ENCODE assay signal across 28 mouse cellular contexts in the genomic region with DNA sequence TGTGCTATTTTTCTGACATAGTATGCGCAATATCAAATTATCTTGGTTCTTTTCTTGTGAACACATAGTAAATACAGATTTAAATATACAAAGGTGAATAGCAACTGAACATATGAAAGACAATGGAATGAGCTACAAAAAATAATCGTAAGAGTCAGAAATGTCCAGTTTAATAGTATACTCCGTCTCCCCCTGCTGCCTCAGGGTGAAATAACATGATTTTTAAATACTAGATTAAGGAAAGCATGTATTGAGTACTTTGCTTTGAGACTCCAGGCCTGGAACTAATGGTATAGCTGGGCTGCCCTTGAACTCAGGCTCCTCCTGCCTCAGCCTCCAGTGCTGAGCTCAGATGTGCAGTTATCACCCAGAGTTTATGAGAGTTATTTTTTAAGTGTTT. TPM values are rescaled to one million over a fixed set of nuclear protein-coding genes. Genes with fewer than 3 reads are reported as not detected.
DNase-seq lines count a peak whose midpoint lies in the region; ATAC-seq and TF ChIP-seq lines count a peak whose summit lies in the region.
"Had no signal": no experiment of that assay in that cellular context is flagged by ENCODE, and none has a peak within 500 bp of the region (broad histone marks: within the 10 kb centered on the region; RNA-seq: fewer than 3 reads in every experiment).

No protein-coding gene starts in this region.

- no peak for DNase-seq in layer of hippocampus, adult 2 months (ENCODE audit: low spot score in 2 of 2)
- no peak for DNase-seq in layer of hippocampus, postnatal 25 days (ENCODE audit: extremely low spot score in 1 of 2, low spot score in 1 of 2)
- peak; percentile 3 for DNase-seq in retina, embryonic 14.5 days (ENCODE audit: low spot score)
- DNase-seq in retina, postnatal 1 day = no peak
- peak; percentile 51 for DNase-seq in NIH3T3 (ENCODE audit: low read depth)
- DNase-seq in stomach, postnatal 0 days (ENCODE audit: low spot score) = no peak
- no peak for DNase-seq in frontal cortex, postnatal 10 days (ENCODE audit: low spot score in 2 of 2)
- DNase-seq: adrenal gland, postnatal 10 days; cerebellum, adult 8-10 months; heart, postnatal 10 days; kidney, adult 8-10 months; kidney, postnatal 14 days; layer of hippocampus, postnatal 36 days; liver, embryonic 13.5 days; thymus, postnatal 25 days had no signal

- H3K27me3 ChIP-seq in stomach, postnatal 0 days (ENCODE audit: control insufficient read depth, insufficient read depth, low read length) = no peaks in the 10 kb centered on the region
- H3K27me3 ChIP-seq in liver, embryonic 12.5 days (replicated peaks) = no peaks in the 10 kb centered on the region
- H3K27me3 ChIP-seq: limb, embryonic 13.5 days; liver, embryonic 13.5 days; lung, embryonic 15.5 days; midbrain, embryonic 12.5 days; neural tube, embryonic 12.5 days had no signal

- no peak overlapping the region for H3K4me2 ChIP-seq in stomach, postnatal 0 days (replicated peaks; ENCODE audit: low read depth)
- no peak overlapping the region for H3K4me2 ChIP-seq in liver, embryonic 12.5 days
- H3K4me2 ChIP-seq: heart, embryonic 11.5 days; limb, embryonic 13.5 days; liver, embryonic 13.5 days; lung, embryonic 15.5 days; midbrain, embryonic 12.5 days; neural tube, embryonic 12.5 days had no signal

- H3K9ac ChIP-seq in stomach, postnatal 0 days (ENCODE audit: low read length) = no peak overlapping the region
- H3K9ac ChIP-seq in liver, embryonic 12.5 days = no peak overlapping the region
- H3K9ac ChIP-seq: limb, embryonic 13.5 days; liver, embryonic 13.5 days; lung, embryonic 15.5 days; midbrain, embryonic 12.5 days; neural tube, embryonic 12.5 days had no signal

- 79% methylated on average over 3 of the region's 3 CpGs for WGBS in stomach, postnatal 0 days
- 85% methylated on average over 3 of the region's 3 CpGs for whole genome bisulfite sequencing in liver, embryonic 12.5 days (ENCODE audit: insufficient replicate concordance)

- peak; percentile 64 for TF ChIP-seq CTCF in layer of hippocampus, adult 2 months (conservative IDR thresholded peaks at IDR 0.05)
- TF ChIP-seq CTCF in stomach, postnatal 0 days (IDR thresholded peaks at IDR 0.05; ENCODE audit: low read depth) = peak; percentile 48

- peaks cover 2% of the 10 kb centered on the region; the same call in 1 of the 2 replicates for H3K36me3 ChIP-seq in stomach, postnatal 0 days (ENCODE audit: control insufficient read depth, insufficient read depth, low read length)
- peaks cover 66% of the 10 kb centered on the region for H3K36me3 ChIP-seq in liver, embryonic 12.5 days

- H3K9me3 ChIP-seq in stomach, postnatal 0 days (ENCODE audit: control insufficient read depth, low read length) = no peaks in the 10 kb centered on the region
- no peaks in the 10 kb centered on the region for H3K9me3 ChIP-seq in liver, embryonic 12.5 days (replicated peaks)
- H3K9me3 ChIP-seq: embryonic facial prominence, embryonic 10.5 days; forebrain, embryonic 10.5 days; hindbrain, embryonic 10.5 days; limb, embryonic 13.5 days; liver, embryonic 13.5 days; lung, embryonic 15.5 days; midbrain, embryonic 12.5 days; neural tube, embryonic 12.5 days had no signal

- no peak for ATAC-seq in stomach, postnatal 0 days (ENCODE audit: low FRiP score, low TSS enrichment)
- ATAC-seq in liver, embryonic 12.5 days = no peak
- ATAC-seq: activated CD4-positive, CD25-positive, alpha-beta regulatory T cell, adult 4 months; CD4-positive, CD25-positive, alpha-beta regulatory T cell, adult 4 months had no signal

- no peak overlapping the region for H3K27ac ChIP-seq in layer of hippocampus, adult 2 months
- no peak overlapping the region for H3K27ac ChIP-seq in stomach, postnatal 0 days (replicated peaks)
- H3K27ac ChIP-seq in liver, embryonic 12.5 days = no peak overlapping the region
- H3K27ac ChIP-seq: embryonic facial prominence, embryonic 10.5 days; forebrain, embryonic 10.5 days; hindbrain, embryonic 10.5 days; limb, embryonic 13.5 days; liver, embryonic 13.5 days; lung, embryonic 15.5 days; macrophage; midbrain, embryonic 12.5 days; neural tube, embryonic 12.5 days had no signal

- TF ChIP-seq EP300 in stomach, postnatal 0 days (optimal IDR thresholded peaks at IDR 0.05) = no peak

- no peaks in the 10 kb centered on the region for H3K4me1 ChIP-seq in stomach, postnatal 0 days (replicated peaks; ENCODE audit: control insufficient read depth, insufficient read depth)
- peaks cover 9% of the 10 kb centered on the region for H3K4me1 ChIP-seq in liver, embryonic 12.5 days
- H3K4me1 ChIP-seq: embryonic facial prominence, embryonic 10.5 days; forebrain, embryonic 10.5 days; hindbrain, embryonic 10.5 days; limb, embryonic 13.5 days; lung, embryonic 15.5 days; midbrain, embryonic 12.5 days; neural tube, embryonic 12.5 days had no signal

- H3K4me3 ChIP-seq in layer of hippocampus, adult 2 months = no peak overlapping the region
- H3K4me3 ChIP-seq in stomach, postnatal 0 days (ENCODE audit: low read depth, low read length) = no peak overlapping the region
- no peak overlapping the region for H3K4me3 ChIP-seq in liver, embryonic 12.5 days
- H3K4me3 ChIP-seq: embryonic facial prominence, embryonic 10.5 days; forebrain, embryonic 10.5 days; hindbrain, embryonic 10.5 days; limb, embryonic 13.5 days; liver, embryonic 13.5 days; lung, embryonic 15.5 days; midbrain, embryonic 12.5 days; neural tube, embryonic 12.5 days had no signal

RNA-seq across cellular contexts. Expression of a gene that starts 18.8 kb away (rescaled TPM):
- 10 to 100 TPM; 59.2 to 67.2 TPM for total RNA-seq in layer of hippocampus, adult 2 months (2021)
- total RNA-seq in layer of hippocampus, postnatal 25 days (2021) = 10 to 100 TPM; 58.1 to 65.3 TPM
- polyA plus RNA-seq in stomach, postnatal 0 days (2015; fragmentation: Nextera tagmentation; extraction: Ambion mirVana) = 38.3 and 46.5 TPM in 2 replicates
- 45.0 and 46.8 TPM in 2 replicates for polyA plus RNA-seq in liver, embryonic 12.5 days (2016; fragmentation: Nextera tagmentation; extraction: Ambion mirVana)

RNA-seq across cellular contexts. Expression of a gene that starts 47.7 kb away (rescaled TPM):
- under 1 TPM; 0.36 to 0.56 TPM for total RNA-seq in layer of hippocampus, adult 2 months (2021)
- 1 to 10 TPM in 1 of 2 experiments, under 1 TPM in 1; 0.63 to 1.1 TPM for total RNA-seq in layer of hippocampus, postnatal 25 days (2021)
- polyA plus RNA-seq in stomach, postnatal 0 days (2015; fragmentation: Nextera tagmentation; extraction: Ambion mirVana) = not detected in 2 replicates
- not detected in 2 replicates for polyA plus RNA-seq in liver, embryonic 12.5 days (2016; fragmentation: Nextera tagmentation; extraction: Ambion mirVana)
- total RNA-seq: adrenal gland, postnatal 10 days; common myeloid progenitor, adult 5-6 weeks; heart, postnatal 10 days had no signal
- polyA plus RNA-seq: activated CD4-positive, CD25-positive, alpha-beta regulatory T cell, adult 4 months; CD4-positive, CD25-positive, alpha-beta regulatory T cell, adult 4 months; forebrain, embryonic 10.5 days; heart, embryonic 11.5 days; liver, embryonic 13.5 days; macrophage had no signal

Comparison
In these comparisons a context has a peak if more than half of its experiments do, and no peak if none do; other contexts are left out.
1. DNase-seq: peak in retina, embryonic 14.5 days (single experiment) and NIH3T3 (single experiment); none in layer of hippocampus, adult 2 months (0 of 2), layer of hippocampus, postnatal 25 days (0 of 2), retina, postnatal 1 day (single experiment), stomach, postnatal 0 days (single experiment) and frontal cortex, postnatal 10 days (0 of 2).